Mouse (Mus musculus) liver, adult 2 months (tissue): Measurements from ENCODE around the gene Gp1ba. TPM values are rescaled to one million over a fixed set of nuclear protein-coding genes. Genes with fewer than 3 reads are reported as not detected.

Source experiments
- DNase-seq: peaks from one replicate; pipeline ENCODE4 v3.0.0-alpha.2; 2011; ENCODE audit warnings: low read depth, low spot score; ENCODE audit errors: extremely low read depth
- H3K27ac ChIP-seq: fragments of 200-500 bp; replicated peaks from 2 replicates; pipeline ENCODE4 v1.5.1; 2012; ENCODE audit warnings: low read depth, mild to moderate bottlenecking, control low read depth, inconsistent platforms, low read length; ENCODE audit not compliant: insufficient read depth
- H3K27me3 ChIP-seq: fragments of 200-500 bp; 2 replicates; pipeline ENCODE4 v1.6.1; 2012; ENCODE audit warnings: mild to moderate bottlenecking, moderate library complexity, low read length, inconsistent platforms; ENCODE audit not compliant: control insufficient read depth, insufficient read depth
- H3K36me3 ChIP-seq: fragments of 200-500 bp; 2 replicates; pipeline ENCODE4 v1.6.1; 2012; ENCODE audit warnings: low read length, inconsistent platforms; ENCODE audit not compliant: control insufficient read depth, insufficient read depth
- H3K4me1 ChIP-seq: fragments of 200-500 bp; 2 replicates; pipeline ENCODE4 v1.6.1; 2011; ENCODE audit warnings: low read length; ENCODE audit not compliant: control insufficient read depth, insufficient read depth
- H3K4me3 ChIP-seq: fragments of 200-500 bp; 2 replicates; pipeline ENCODE4 v1.5.1; 2011; ENCODE audit warnings: low read depth, mild to moderate bottlenecking, control low read depth, low read length, moderate library complexity; ENCODE audit not compliant: insufficient read depth
- H3K79me2 ChIP-seq: fragments of 200-500 bp; 2 replicates; pipeline ENCODE4 v1.6.1; 2012; ENCODE audit warnings: inconsistent platforms, mild to moderate bottlenecking, low read length, moderate library complexity; ENCODE audit not compliant: control insufficient read depth, insufficient read depth
- H3K9ac ChIP-seq: fragments of 200-500 bp; 2 replicates; pipeline ENCODE4 v1.6.1; 2012; ENCODE audit warnings: low read depth, mild to moderate bottlenecking, control low read depth, inconsistent platforms, low read length
- CTCF ChIP-seq: fragments of 200-500 bp; IDR thresholded peaks from 2 replicates; pipeline ENCODE4 v1.5.1; 2011; ENCODE audit warnings: low read depth, low read length, control low read depth
- POLR2A ChIP-seq: fragments of 200-500 bp; IDR thresholded peaks from 2 replicates; pipeline ENCODE4 v1.6.1; 2011; ENCODE audit warnings: low read length, control low read depth; ENCODE audit not compliant: insufficient read depth; ENCODE audit errors: extremely low read depth
- WGBS: fragments of 180-500 bp; shearing (Covaris S2); methylation state at CpG from one replicate; pipeline ENCODE4 v1.1.7; 2018; 5-methylcytosine and 5-hydroxymethylcytosine counted together
- polyA plus RNA-seq: library from polyadenylated mRNA; depleted of rRNA; stranded (reverse); fragments of >200 nt; gene quantifications from 2 replicates; pipeline ENCODE4 v1.2.3, GENCODE M21; 2012
- total RNA-seq: library from RNA; depleted of rRNA; stranded (reverse); fragments of >200 nt; gene quantifications from 2 replicates; pipeline ENCODE4 v1.2.3, GENCODE M21; 2014

Gene Gp1ba
- total and polyA plus RNA-seq, 2 experiments, result 0.09 TPM; not detected in 1

DNA sequence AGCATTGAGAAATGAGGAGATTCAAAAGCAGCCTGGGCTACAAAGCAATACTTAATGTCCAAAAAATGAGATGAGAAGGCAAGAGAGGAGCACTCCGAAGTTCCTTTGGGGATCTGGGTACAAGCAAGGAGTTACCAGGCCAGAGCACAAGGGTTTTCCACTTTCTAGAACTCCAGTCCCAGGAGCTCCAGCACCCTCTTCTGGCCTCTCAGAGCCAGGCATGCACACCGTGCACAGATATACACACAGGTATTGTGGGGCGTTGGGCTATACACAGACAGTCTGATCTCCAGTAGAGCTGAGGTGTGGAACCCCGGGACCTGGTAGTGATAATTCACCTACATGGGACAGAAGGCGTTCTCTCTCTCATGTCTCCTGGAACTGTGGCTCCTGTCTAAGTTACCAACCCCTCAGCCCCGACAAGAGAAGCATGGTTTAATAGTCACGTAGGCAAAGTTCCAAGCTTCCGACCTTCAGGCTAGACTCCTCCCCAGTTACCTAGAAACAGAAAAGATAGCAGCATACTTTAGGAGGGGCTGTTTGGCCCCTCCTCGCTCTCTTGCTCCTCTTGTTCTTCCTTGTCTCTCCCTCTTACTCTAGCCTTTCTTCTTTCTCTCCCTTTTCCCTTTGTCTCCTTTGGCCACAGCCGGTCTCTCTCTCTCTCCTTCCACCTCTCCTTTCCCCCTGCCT, 15.7 kb upstream of the Gp1ba start:
- H3K9ac ChIP-seq, result no peak overlapping the region
- WGBS, result 89% methylated on average over 10 of the region's 10 CpGs
- H3K4me3 ChIP-seq, result no peak overlapping the region
- no peak overlapping the region for H3K27ac ChIP-seq
- no peaks in the 10 kb centered on the region for H3K27me3 ChIP-seq
- 0 out of 2 replicates have a peak, but pooled peaks cover 5% of the 10 kb centered on the region for H3K4me1 ChIP-seq
- TF ChIP-seq POLR2A (no peak), CTCF (peak; percentile 35)
- no peaks in the 10 kb centered on the region for H3K36me3 ChIP-seq
- no peaks in the 10 kb centered on the region for H3K79me2 ChIP-seq
- DNase-seq, result no peak

DNA sequence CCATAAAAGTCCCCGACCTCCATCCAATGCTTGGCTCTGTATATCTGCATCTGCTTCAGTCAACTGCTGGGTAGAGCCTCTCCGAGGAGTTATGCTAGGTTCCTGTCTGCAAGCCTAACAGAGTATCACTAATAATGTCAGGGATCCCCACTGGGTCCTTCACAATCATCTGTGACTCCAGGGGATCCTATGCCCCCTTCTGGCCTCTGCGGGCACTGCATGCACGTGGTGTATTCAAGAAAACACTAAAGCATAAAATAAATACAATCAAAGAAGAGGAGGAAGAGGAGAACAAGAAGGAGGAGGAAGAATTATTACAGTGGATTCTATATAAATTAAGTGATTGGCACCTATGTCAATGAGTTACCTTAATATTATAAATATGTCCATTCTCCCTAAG, 13.4 kb upstream of the Gp1ba start:
- Histone ChIP-seq H3K79me2 (no peaks in the 10 kb centered on the region), H3K4me3 (no peak overlapping the region), H3K27me3 (no peaks in the 10 kb centered on the region), H3K4me1 (peaks cover 10% of the 10 kb centered on the region), H3K9ac (no peak overlapping the region), H3K27ac (no peak overlapping the region), H3K36me3 (no peaks in the 10 kb centered on the region)
- TF ChIP-seq CTCF (peak; percentile 79), POLR2A (no peak)
- 57% methylated on average over 4 of the region's 4 CpGs for WGBS
- DNase-seq, result no peak

DNA sequence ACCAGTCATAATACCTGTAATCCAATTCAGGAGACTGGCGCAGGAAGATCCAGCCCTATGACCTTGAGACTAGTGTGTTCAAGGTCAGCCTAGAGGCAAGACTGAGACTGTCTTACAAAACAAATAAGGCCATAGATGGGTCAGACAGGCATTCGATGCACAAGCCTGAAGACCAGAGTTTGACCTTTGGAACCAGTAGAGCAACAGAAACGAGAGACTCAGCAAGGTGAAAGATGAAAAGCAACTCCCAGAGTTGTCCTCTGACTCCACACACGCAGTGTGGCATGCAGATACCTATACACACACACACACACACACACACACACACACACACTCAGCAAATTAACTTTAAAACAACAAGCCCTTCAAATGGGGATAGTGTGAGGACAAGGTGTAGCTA, 12.0 kb upstream of the Gp1ba start:
- Histone ChIP-seq H3K27ac (no peak overlapping the region), H3K79me2 (no peaks in the 10 kb centered on the region), H3K36me3 (no peaks in the 10 kb centered on the region), H3K4me3 (no peak overlapping the region), H3K9ac (no peak overlapping the region), H3K4me1 (peaks cover 13% of the 10 kb centered on the region), H3K27me3 (no peaks in the 10 kb centered on the region)
- no peak for TF ChIP-seq CTCF
- TF ChIP-seq POLR2A, result no peak
- peak; percentile 51 for DNase-seq
- WGBS, result 29% methylated on average over 4 of the region's 4 CpGs

DNA sequence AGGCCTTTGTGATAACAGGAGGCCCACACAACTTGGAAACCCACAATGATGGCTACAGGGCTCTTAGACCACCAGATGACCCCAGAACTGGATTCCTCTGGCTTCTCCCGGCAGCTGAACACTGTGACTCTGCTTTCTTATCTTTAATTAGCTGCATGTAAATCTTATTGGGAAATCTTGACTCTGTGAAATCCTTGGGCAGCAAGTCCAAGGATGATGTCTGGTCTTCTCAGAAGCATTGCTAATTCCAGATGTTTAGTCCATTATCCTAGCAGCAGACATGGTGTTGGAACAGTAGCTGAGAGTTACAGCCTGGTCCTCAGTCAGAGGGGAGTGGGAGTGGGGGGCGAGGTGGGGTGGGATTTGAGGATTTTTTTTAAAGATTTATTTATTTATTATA, 10.5 kb upstream of the Gp1ba start:
- Histone ChIP-seq H3K27ac (no peak overlapping the region), H3K4me3 (no peak overlapping the region), H3K27me3 (no peaks in the 10 kb centered on the region), H3K9ac (no peak overlapping the region), H3K36me3 (no peaks in the 10 kb centered on the region), H3K79me2 (no peaks in the 10 kb centered on the region), H3K4me1 (peaks cover 13% of the 10 kb centered on the region)
- TF ChIP-seq CTCF (no peak), POLR2A (no peak)
- DNase-seq, result no peak
- 78% methylated on average over 2 of the region's 2 CpGs for WGBS

DNA sequence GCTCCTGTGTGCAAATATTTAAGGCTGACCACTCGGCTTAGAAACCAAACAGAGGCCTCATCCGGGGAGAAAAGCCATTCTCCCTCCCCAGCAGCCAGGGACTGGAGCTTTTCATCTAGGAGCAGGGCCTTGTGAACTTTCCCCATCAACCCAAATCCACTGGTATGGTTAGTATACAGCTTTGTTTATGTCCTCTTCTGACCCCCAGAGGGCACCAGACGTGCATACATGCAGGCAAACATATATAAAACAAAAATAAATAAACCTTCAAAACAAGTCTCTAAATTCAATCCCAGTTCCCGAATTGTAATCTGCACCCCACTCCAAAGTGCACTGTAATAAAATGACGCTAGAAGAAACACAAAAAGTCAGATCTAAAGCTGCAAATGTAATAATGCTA, 9.4 kb upstream of the Gp1ba start:
- Histone ChIP-seq H3K4me3 (no peak overlapping the region), H3K79me2 (no peaks in the 10 kb centered on the region), H3K27ac (no peak overlapping the region), H3K27me3 (no peaks in the 10 kb centered on the region), H3K4me1 (peaks cover 13% of the 10 kb centered on the region), H3K36me3 (no peaks in the 10 kb centered on the region), H3K9ac (no peak overlapping the region)
- WGBS, result 27% methylated on average over 5 of the region's 5 CpGs
- TF ChIP-seq CTCF (peak; percentile 29), POLR2A (no peak)
- no peak for DNase-seq

DNA sequence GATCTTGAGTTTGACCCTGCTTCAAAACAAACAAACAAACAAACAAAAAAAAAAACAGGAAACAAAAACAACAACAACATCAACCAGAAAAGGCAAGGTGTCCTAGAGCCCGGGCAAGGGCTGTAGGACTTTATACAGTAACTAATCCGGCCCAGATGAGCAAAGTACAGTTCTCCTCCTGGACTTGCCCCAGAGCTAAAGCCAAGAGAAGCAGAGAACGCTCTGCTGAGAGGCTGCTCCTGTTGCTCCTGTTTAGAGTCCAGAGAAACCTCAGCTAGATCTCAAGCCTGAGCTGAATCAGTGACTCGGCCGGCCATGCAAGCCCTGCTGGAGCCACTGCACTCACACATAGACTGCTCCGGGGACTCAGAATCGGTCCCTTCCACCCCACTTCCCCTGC, 8.8 kb upstream of the Gp1ba start:
- Histone ChIP-seq H3K4me3 (peak overlapping the region; percentile 31; the same call in 1 of the 2 replicates), H3K27me3 (no peaks in the 10 kb centered on the region), H3K36me3 (no peaks in the 10 kb centered on the region), H3K9ac (peak overlapping the region; percentile 69), H3K27ac (peak overlapping the region; percentile 88), H3K79me2 (no peaks in the 10 kb centered on the region), H3K4me1 (peaks cover 13% of the 10 kb centered on the region)
- TF ChIP-seq POLR2A, result 0 out of 2 replicates have a peak, but pooled peaks have one; percentile 9
- TF ChIP-seq CTCF, result no peak
- 19% methylated on average over 7 of the region's 7 CpGs for WGBS
- peak; percentile 90 for DNase-seq
